Mouse (Mus musculus) yolk sac, embryonic 10.5 days (tissue): Measurements from ENCODE around the gene Slc38a1.

Experiments
- DNase-seq: peaks from one replicate; pipeline ENCODE4 v3.0.0-alpha.2; 2017; ENCODE audit warnings: low spot score

Gene Slc38a1

GRCm38 (mm10) chr15:96642436-96643405, at the start of gene Slc38a1:
Slc38a1 (minus strand) TSS chr15:96642913.
- peak; percentile 66 for DNase-seq

- no peak for DNase-seq
Measured at GRCm38 (mm10) chr15:96692401-96692800, 49.7 kb upstream of the Slc38a1 start.

- no peak for DNase-seq
Measured at GRCm38 (mm10) chr15:96691381-96691780, 48.7 kb upstream of the Slc38a1 start.

- DNase-seq: no peak
Measured at GRCm38 (mm10) chr15:96690829-96691228, 48.1 kb upstream of the Slc38a1 start.

GRCm38 (mm10) chr15:96689919-96690318, 47.2 kb upstream of the Slc38a1 start:
- no peak for DNase-seq

GRCm38 (mm10) chr15:96688784-96689318, 46.1 kb upstream of the Slc38a1 start:
- DNase-seq: no peak

- no peak for DNase-seq
Measured at GRCm38 (mm10) chr15:96688036-96688435, 45.3 kb upstream of the Slc38a1 start.

GRCm38 (mm10) chr15:96687366-96687765, 44.7 kb upstream of the Slc38a1 start:
- DNase-seq: no peak

GRCm38 (mm10) chr15:96686201-96687159, 43.8 kb upstream of the Slc38a1 start:
- DNase-seq: no peak

- no peak for DNase-seq
Measured at GRCm38 (mm10) chr15:96685273-96685672, 42.6 kb upstream of the Slc38a1 start.

- DNase-seq: no peak
Measured at GRCm38 (mm10) chr15:96684132-96684830, 41.6 kb upstream of the Slc38a1 start.

- DNase-seq: peak; percentile 66
Measured at GRCm38 (mm10) chr15:96678871-96679773, 36.4 kb upstream of the Slc38a1 start.

- DNase-seq: no peak
Measured at GRCm38 (mm10) chr15:96676518-96676917, 33.8 kb upstream of the Slc38a1 start.

- DNase-seq: no peak
Measured at GRCm38 (mm10) chr15:96675744-96676143, 33.0 kb upstream of the Slc38a1 start.

- peak; percentile 54 for DNase-seq
Measured at GRCm38 (mm10) chr15:96675055-96675454, 32.3 kb upstream of the Slc38a1 start.

- peak; percentile 79 for DNase-seq
Measured at GRCm38 (mm10) chr15:96674089-96674488, 31.4 kb upstream of the Slc38a1 start.

- no peak for DNase-seq
Measured at GRCm38 (mm10) chr15:96669721-96670120, 27.0 kb upstream of the Slc38a1 start.

- DNase-seq: peak; percentile 56
Measured at GRCm38 (mm10) chr15:96666663-96667062, 23.9 kb upstream of the Slc38a1 start.

- peak; percentile 69 for DNase-seq
Measured at GRCm38 (mm10) chr15:96665889-96666288, 23.2 kb upstream of the Slc38a1 start.

GRCm38 (mm10) chr15:96660590-96661141, 18.0 kb upstream of the Slc38a1 start:
- peak; percentile 75 for DNase-seq
